Mouse (Mus musculus): ENCODE measurements around the gene Kpna7.
A peak's percentile ranks its signal among the peaks of the same experiment; 100 is the strongest.
"Not testable (repeated sequence)": the region's sequence is repeated elsewhere in the genome, so short reads cannot be mapped to it uniquely, and the experiment has no call there.

The Kpna7 gene

GRCm38 (mm10) chr5:145020712-145021111 lies 63.1 kb downstream of the Kpna7 start:
- not testable (repeated sequence) for DNase-seq (ENCODE audit: low spot score)

- not testable (repeated sequence) for DNase-seq (ENCODE audit: low spot score)
Observed at GRCm38 (mm10) chr5:145020254-145020653, 63.6 kb downstream of the Kpna7 start.

- DNase-seq (ENCODE audit: low spot score), result not testable (repeated sequence)
Observed at GRCm38 (mm10) chr5:145016761-145017160, 67.1 kb downstream of the Kpna7 start.

- no peak for DNase-seq (ENCODE audit: low spot score)
Observed at GRCm38 (mm10) chr5:145014278-145014677, 69.6 kb downstream of the Kpna7 start.

- DNase-seq (ENCODE audit: low spot score), result no peak
Observed at GRCm38 (mm10) chr5:145008878-145009659, 74.8 kb downstream of the Kpna7 start.

- no peak for DNase-seq (ENCODE audit: low spot score)
Observed at GRCm38 (mm10) chr5:145005596-145005995, 78.2 kb downstream of the Kpna7 start.

GRCm38 (mm10) chr5:145004495-145004894 lies 79.3 kb downstream of the Kpna7 start:
- no peak for DNase-seq (ENCODE audit: low spot score)

GRCm38 (mm10) chr5:145003362-145003761 lies 80.5 kb downstream of the Kpna7 start:
- DNase-seq (ENCODE audit: low spot score), result no peak

GRCm38 (mm10) chr5:144998491-144998890 lies 85.3 kb downstream of the Kpna7 start:
- DNase-seq (ENCODE audit: low spot score), result peak; percentile 41

- DNase-seq (ENCODE audit: low spot score), result no peak
Observed at GRCm38 (mm10) chr5:144990481-144990880, 93.3 kb downstream of the Kpna7 start.

- no peak for DNase-seq (ENCODE audit: low spot score)
Observed at GRCm38 (mm10) chr5:144990051-144990450, 93.8 kb downstream of the Kpna7 start.

GRCm38 (mm10) chr5:144989061-144989405 lies 94.8 kb downstream of the Kpna7 start:
- no peak for DNase-seq (ENCODE audit: low spot score)

- peak; percentile 71 for DNase-seq (ENCODE audit: low spot score)
Observed at GRCm38 (mm10) chr5:144988340-144989060, 95.3 kb downstream of the Kpna7 start.

- no peak for DNase-seq (ENCODE audit: low spot score)
Observed at GRCm38 (mm10) chr5:144987561-144987960, 96.3 kb downstream of the Kpna7 start.

- DNase-seq (ENCODE audit: low spot score), result no peak
Observed at GRCm38 (mm10) chr5:144984839-144985238, 99.0 kb downstream of the Kpna7 start.

GRCm38 (mm10) chr5:144983227-144983626 lies 100.6 kb downstream of the Kpna7 start:
- DNase-seq (ENCODE audit: low spot score), result no peak

- no peak for DNase-seq (ENCODE audit: low spot score)
Observed at GRCm38 (mm10) chr5:144979110-144979509, 104.7 kb downstream of the Kpna7 start.

GRCm38 (mm10) chr5:144978533-144979107 lies 105.2 kb downstream of the Kpna7 start:
- no peak for DNase-seq (ENCODE audit: low spot score)

- DNase-seq (ENCODE audit: low spot score), result no peak
Observed at GRCm38 (mm10) chr5:144971266-144971665, 112.6 kb downstream of the Kpna7 start.

GRCm38 (mm10) chr5:144965639-144966351 lies 118.0 kb downstream of the Kpna7 start, which contains the start of gene Smurf1:
TSS of gene Smurf1 (minus strand) at chr5:144965847.
- DNase-seq (ENCODE audit: low spot score), result peak; percentile 89

- peak; percentile 95 for DNase-seq (ENCODE audit: low spot score)
Observed at GRCm38 (mm10) chr5:144964872-144965638, 118.8 kb downstream of the Kpna7 start.

Measured in retina, embryonic 14.5 days (tissue).